Comparison of ENCODE assay signal across 12 mouse cellular contexts in the genomic region with DNA sequence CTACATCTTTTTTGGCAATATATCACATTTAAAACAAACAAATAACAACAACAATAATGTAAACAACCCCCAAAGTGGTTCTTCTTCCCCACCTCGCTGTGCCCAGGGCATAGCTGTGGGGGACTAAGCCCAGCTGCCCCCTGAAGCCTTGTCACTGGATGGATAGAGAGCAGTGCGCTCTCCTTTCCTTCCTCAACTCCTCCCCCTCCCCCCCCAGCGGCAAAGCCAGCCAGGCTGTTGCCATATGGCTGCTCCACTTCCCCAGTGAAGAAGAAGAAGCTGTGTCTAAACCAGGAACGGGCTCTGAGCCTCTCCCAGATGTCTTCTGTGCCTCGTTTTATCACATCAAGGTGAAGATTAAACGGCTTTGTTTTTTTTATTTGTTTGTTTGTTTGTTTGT. TPM values are rescaled to one million over a fixed set of nuclear protein-coding genes. Genes with fewer than 3 reads are reported as not detected.
DNase-seq lines count a peak whose midpoint lies in the region; ATAC-seq and TF ChIP-seq lines count a peak whose summit lies in the region.
"Had no signal": no experiment of that assay in that cellular context is flagged by ENCODE, and none has a peak within 500 bp of the region (broad histone marks: within the 10 kb centered on the region; RNA-seq: fewer than 3 reads in every experiment).

No protein-coding gene starts in this region.

- H3K4me2 ChIP-seq in hindbrain, embryonic 14.5 days (replicated peaks) = peak overlapping the region; percentile 6
- peak overlapping the region; percentile 42 for H3K4me2 ChIP-seq in neural tube, embryonic 12.5 days (replicated peaks)

- 31% methylated on average over 6 of the region's 6 CpGs for WGBS in hindbrain, embryonic 14.5 days
- 36% methylated on average over 6 of the region's 6 CpGs for WGBS in neural tube, embryonic 12.5 days

- TF ChIP-seq CTCF in layer of hippocampus, adult 2 months (conservative IDR thresholded peaks at IDR 0.05) = no peak

- ATAC-seq in hindbrain, embryonic 14.5 days (ENCODE audit: low FRiP score) = no peak
- peak; percentile 54; the same call in 1 of the 2 replicates for ATAC-seq in neural tube, embryonic 12.5 days (ENCODE audit: low FRiP score, low read depth)
- no peak for ATAC-seq in activated CD4-positive, CD25-positive, alpha-beta regulatory T cell, adult 4 months
- ATAC-seq: inflammation-experienced regulatory T-cells, adult 6 months had no signal

- DNase-seq in layer of hippocampus, adult 2 months (ENCODE audit: low spot score in 2 of 2) = peak in 1 of 2 experiments; percentile 58
- no peak for DNase-seq in layer of hippocampus, postnatal 25 days (ENCODE audit: extremely low spot score in 1 of 2, low spot score in 1 of 2)
- peak; percentile 72 to 86 for DNase-seq in cerebellum, postnatal 25 days
- DNase-seq in hindbrain, embryonic 14.5 days (ENCODE audit: low spot score) = no peak
- no peak for DNase-seq in spleen, postnatal 36 days (ENCODE audit: low spot score in 2 of 2)
- no peak for DNase-seq in testis, postnatal 14 days (ENCODE audit: low spot score)
- DNase-seq: liver had no signal

- H3K27ac ChIP-seq in layer of hippocampus, adult 2 months = peak overlapping the region; percentile 90
- peak overlapping the region; percentile 73 for H3K27ac ChIP-seq in hindbrain, embryonic 14.5 days
- peak overlapping the region; percentile 74 for H3K27ac ChIP-seq in neural tube, embryonic 12.5 days

- no peaks in the 10 kb centered on the region for H3K9me3 ChIP-seq in hindbrain, embryonic 14.5 days (ENCODE audit: control insufficient read depth, low read length)
- H3K9me3 ChIP-seq in neural tube, embryonic 12.5 days = no peaks in the 10 kb centered on the region

- peak overlapping the region; percentile 22; the same call in 1 of the 2 replicates for H3K4me3 ChIP-seq in layer of hippocampus, adult 2 months
- no peak overlapping the region for H3K4me3 ChIP-seq in hindbrain, embryonic 14.5 days (replicated peaks; ENCODE audit: low read length)
- H3K4me3 ChIP-seq in neural tube, embryonic 12.5 days = no peak overlapping the region

- H3K9ac ChIP-seq in hindbrain, embryonic 14.5 days = no peak overlapping the region
- no peak overlapping the region for H3K9ac ChIP-seq in neural tube, embryonic 12.5 days

- no peaks in the 10 kb centered on the region for H3K36me3 ChIP-seq in hindbrain, embryonic 14.5 days (replicated peaks; ENCODE audit: control insufficient read depth, insufficient read depth)
- no peaks in the 10 kb centered on the region for H3K36me3 ChIP-seq in neural tube, embryonic 12.5 days

- peaks cover 5% of the 10 kb centered on the region; the same call in 1 of the 2 replicates for H3K4me1 ChIP-seq in hindbrain, embryonic 14.5 days (replicated peaks; ENCODE audit: control insufficient read depth, insufficient read depth, low read length)
- peaks cover 13% of the 10 kb centered on the region for H3K4me1 ChIP-seq in neural tube, embryonic 12.5 days

- H3K27me3 ChIP-seq in hindbrain, embryonic 14.5 days (ENCODE audit: control insufficient read depth, insufficient read depth, low read length) = no peaks in the 10 kb centered on the region
- H3K27me3 ChIP-seq in neural tube, embryonic 12.5 days (replicated peaks) = 0 out of 2 replicates have a peak, but pooled peaks cover 4% of the 10 kb centered on the region
- H3K27me3 ChIP-seq: CH12.LX had no signal

RNA-seq across cellular contexts. Expression of a gene that starts 6.6 kb away (rescaled TPM):
- 100 to 1,000 TPM; 495 to 504 TPM for total RNA-seq in layer of hippocampus, adult 2 months (2021)
- 100 to 1,000 TPM; 437 to 494 TPM for total RNA-seq in layer of hippocampus, postnatal 25 days (2021)
- polyA plus RNA-seq in hindbrain, embryonic 14.5 days (2014; fragmentation: Nextera tagmentation; extraction: Ambion mirVana) = 489 and 624 TPM in 2 replicates
- polyA plus RNA-seq in neural tube, embryonic 12.5 days (2016; fragmentation: Nextera tagmentation; extraction: Ambion mirVana) = 639 and 684 TPM in 2 replicates
- 1,000 to 10,000 TPM; 1,853 to 2,245 TPM for polyA plus RNA-seq in activated CD4-positive, CD25-positive, alpha-beta regulatory T cell, adult 4 months (2017; shearing (Covaris generic))

RNA-seq across cellular contexts. Expression of a gene that starts 8.1 kb away (rescaled TPM):
- total RNA-seq in layer of hippocampus, adult 2 months (2021) = not detected
- 1 to 10 TPM in 1 of 2 experiments, not detected in 1; 1.5 TPM for total RNA-seq in layer of hippocampus, postnatal 25 days (2021)
- not detected in 2 replicates for polyA plus RNA-seq in hindbrain, embryonic 14.5 days (2014; fragmentation: Nextera tagmentation; extraction: Ambion mirVana)
- polyA plus RNA-seq in neural tube, embryonic 12.5 days (2016; fragmentation: Nextera tagmentation; extraction: Ambion mirVana) = not detected in 2 replicates
- not detected for polyA plus RNA-seq in activated CD4-positive, CD25-positive, alpha-beta regulatory T cell, adult 4 months (2017; shearing (Covaris generic))
- total RNA-seq: adrenal gland, postnatal 14 days; CH12.LX had no signal
- polyA plus RNA-seq: inflammation-experienced regulatory T-cells, adult 6 months had no signal

RNA-seq across cellular contexts. Expression of a gene that starts 12.2 kb away (rescaled TPM):
- total RNA-seq in layer of hippocampus, adult 2 months (2021) = 100 to 1,000 TPM; 321 to 335 TPM
- 100 to 1,000 TPM; 302 to 321 TPM for total RNA-seq in layer of hippocampus, postnatal 25 days (2021)
- polyA plus RNA-seq in hindbrain, embryonic 14.5 days (2014; fragmentation: Nextera tagmentation; extraction: Ambion mirVana) = 44.5 and 51.7 TPM in 2 replicates
- polyA plus RNA-seq in neural tube, embryonic 12.5 days (2016; fragmentation: Nextera tagmentation; extraction: Ambion mirVana) = 11.6 and 13.4 TPM in 2 replicates
- polyA plus RNA-seq in activated CD4-positive, CD25-positive, alpha-beta regulatory T cell, adult 4 months (2017; shearing (Covaris generic)) = 10 to 100 TPM; 26.9 to 41.1 TPM

RNA-seq across cellular contexts. Expression of a gene that starts 19.8 kb away (rescaled TPM):
- 100 to 1,000 TPM; 462 to 510 TPM for total RNA-seq in layer of hippocampus, adult 2 months (2021)
- 100 to 1,000 TPM; 534 to 560 TPM for total RNA-seq in layer of hippocampus, postnatal 25 days (2021)
- polyA plus RNA-seq in hindbrain, embryonic 14.5 days (2014; fragmentation: Nextera tagmentation; extraction: Ambion mirVana) = 107 and 115 TPM in 2 replicates
- 213 and 227 TPM in 2 replicates for polyA plus RNA-seq in neural tube, embryonic 12.5 days (2016; fragmentation: Nextera tagmentation; extraction: Ambion mirVana)
- 10 to 100 TPM; 34.7 to 38.1 TPM for polyA plus RNA-seq in activated CD4-positive, CD25-positive, alpha-beta regulatory T cell, adult 4 months (2017; shearing (Covaris generic))

Comparison
In these comparisons a context has a peak if more than half of its experiments do, and no peak if none do; other contexts are left out.
1. DNase-seq: peak in cerebellum, postnatal 25 days (2 of 2); none in layer of hippocampus, postnatal 25 days (0 of 2), hindbrain, embryonic 14.5 days (single experiment), spleen, postnatal 36 days (0 of 2) and testis, postnatal 14 days (single experiment).
2. Peak in every context shown above with its lines, with median percentiles within 50 percentile points of each other: H3K27ac ChIP-seq.